Mouse (Mus musculus) central nervous system, embryonic 11.5 days (tissue): ENCODE results near the gene Cyp2j7. TPM values are rescaled to one million over a fixed set of nuclear protein-coding genes. Genes with fewer than 3 reads are reported as not detected.

ENCODE experiments used
- polyA plus RNA-seq: library from polyadenylated mRNA; depleted of rRNA; stranded (reverse); fragments of >200 nt; gene quantifications from 2 replicates; pipeline ENCODE4 v1.2.3, GENCODE M21; 2012; rRNA removed

The Cyp2j7 gene
- not detected in 2 replicates for polyA plus RNA-seq

GRCm38 (mm10) chr4:96236559-96236958 lies at the start of gene Cyp2j7:
TSS of gene Cyp2j7 (minus strand) at chr4:96236659.

Other genes with a start within 250 kb of the Cyp2j7 start
- 0.06 and 0.12 TPM in 2 replicates for gene Cyp2j13, start 159.1 kb downstream of the Cyp2j7 start, polyA plus RNA-seq
- gene Cyp2j12, start 95.5 kb downstream of the Cyp2j7 start, polyA plus RNA-seq: not detected in 2 replicates
- not detected in 2 replicates for gene Cyp2j11, start 112.0 kb upstream of the Cyp2j7 start, polyA plus RNA-seq